Mouse (Mus musculus) left cerebral cortex, adult 2 months (tissue): ENCODE data around the gene Slc25a28. TPM values are rescaled to one million over a fixed set of nuclear protein-coding genes. Genes with fewer than 3 reads are reported as not detected.
A peak's percentile ranks its signal among the peaks of the same experiment; 100 is the strongest.

Experiments used
- DNase-seq, 2 experiments: peaks; one replicate each; pipeline ENCODE4 v3.0.0; 2021 to 2022; ENCODE audit warnings: low spot score in 2 of 2, mixed read lengths in 1 of 2; ENCODE audit errors: extremely low spot score in 1 of 2
- H3K27ac ChIP-seq: fragments of 200-600 bp; 2 replicates; pipeline ENCODE4 v1.8.1; 2022
- H3K4me3 ChIP-seq: fragments of 200-600 bp; 2 replicates; pipeline ENCODE4 v1.8.1; 2022
- CTCF ChIP-seq: fragments of 200-600 bp; IDR thresholded peaks from 2 replicates; pipeline ENCODE4 v1.8.1; 2022; ENCODE audit warnings: antibody characterized with exemption, mild to moderate bottlenecking, moderate library complexity
- intact Hi-C: fragments of 180-260 bp; cut with DNase I; formaldehyde crosslinking; loops from one replicate; pipeline ENCODE4 v1.15.1; 2025
- microRNA-seq, 2 experiments: library from miRNA; unstranded; fragments of <30 nt; microRNA quantifications; one replicate each; pipeline ENCODE4 v1.2.0; 2021
- total RNA-seq, 2 experiments: library from RNA; stranded (reverse); gene quantifications; 2 replicates each; pipeline ENCODE4 v1.2.3; 2021

Slc25a28 gene
- total RNA-seq, 2 experiments from 2014 or later: 43.3 to 46.3 TPM

- intact Hi-C loops: loop anchor here (1.0 kb wide), 1 partner anchor 94 kb away; no protein-coding TSS in a partner anchor
- peak; percentile 72 for TF ChIP-seq CTCF
- peak in 1 of 2 experiments; percentile 39 for DNase-seq
- Histone ChIP-seq H3K4me3 (no peak overlapping the region), H3K27ac (no peak overlapping the region)
These were observed 50.8 kb downstream of the Slc25a28 start for GRCm38 (mm10) chr19:43623913-43624312.

DNA sequence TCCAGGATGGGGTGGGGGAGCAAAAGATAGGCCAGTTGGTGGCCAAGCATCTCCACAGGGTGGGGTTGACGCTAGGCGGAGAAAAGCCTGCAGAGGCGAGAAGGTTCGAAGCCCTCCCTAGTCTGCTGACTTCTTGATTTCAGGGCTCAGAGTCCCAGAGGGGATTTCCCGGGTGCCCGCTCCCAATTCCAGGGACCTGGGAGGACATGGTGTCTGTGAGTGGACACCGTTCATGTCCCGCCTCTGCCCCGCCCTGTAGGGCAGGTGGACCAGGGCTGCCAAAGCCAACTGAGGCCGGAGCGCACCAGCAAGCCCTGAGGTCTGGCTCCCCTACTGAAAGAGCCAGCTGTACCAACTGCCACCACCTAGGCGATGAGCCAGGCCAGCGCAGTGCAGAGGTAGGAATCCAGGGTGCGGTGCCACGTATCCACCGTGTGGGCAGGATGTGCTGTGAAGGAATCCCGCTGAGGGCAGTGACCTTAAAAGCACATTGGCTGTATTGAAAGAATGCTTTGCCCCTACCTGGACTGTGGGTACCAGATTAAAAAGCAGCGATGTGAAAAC is 54.7 kb downstream of the Slc25a28 start:
- DNase-seq: no peak
- no peak for TF ChIP-seq CTCF
- intact Hi-C loops: loop anchor here (5.0 kb wide), 1 partner anchor 48 kb away; no protein-coding TSS in a partner anchor
- H3K27ac ChIP-seq: no peak overlapping the region
- H3K4me3 ChIP-seq: no peak overlapping the region

DNA sequence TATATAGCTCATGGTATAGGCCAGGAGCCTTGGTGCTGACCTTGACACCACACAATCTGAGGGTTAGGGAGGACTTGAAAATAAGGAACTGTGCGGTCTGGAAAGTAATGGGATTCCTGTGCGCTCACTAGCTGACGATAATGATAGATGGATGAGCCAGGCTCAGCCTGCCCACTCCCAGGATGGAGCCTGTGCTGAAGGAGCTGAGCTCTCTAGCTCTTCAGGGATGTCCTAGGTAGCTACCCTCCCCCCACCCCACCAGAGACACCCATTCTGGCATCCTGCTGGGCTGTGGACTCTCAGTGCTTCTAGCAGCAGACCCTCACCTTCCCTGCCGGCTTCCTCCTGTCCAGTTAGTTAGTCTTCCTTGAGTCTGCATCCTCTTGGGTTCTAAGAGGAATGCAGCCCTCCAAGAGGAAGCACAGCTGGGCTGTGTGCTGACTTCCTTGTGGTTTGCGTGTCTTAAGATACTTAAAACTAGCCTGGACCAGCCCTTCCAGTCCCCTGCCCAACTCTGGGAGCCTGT is 56.1 kb downstream of the Slc25a28 start:
- TF ChIP-seq CTCF: no peak
- intact Hi-C loops: loop anchor here (5.0 kb wide), 1 partner anchor 46 kb away; no protein-coding TSS in a partner anchor

GRCm38 (mm10) chr19:43617761-43618349 is 56.8 kb downstream of the Slc25a28 start:
- Histone ChIP-seq H3K27ac (no peak overlapping the region), H3K4me3 (no peak overlapping the region)
- intact Hi-C loops: loop anchor here (5.0 kb wide), 1 partner anchor 46 kb away; no protein-coding TSS in a partner anchor
- TF ChIP-seq CTCF: no peak
- no peak for DNase-seq

More for the DNA sequence above, 56.1 kb downstream of the Slc25a28 start:
- H3K4me3 ChIP-seq: no peak overlapping the region
- no peak overlapping the region for H3K27ac ChIP-seq
- DNase-seq: no peak

- H3K4me3 ChIP-seq: no peak overlapping the region
- H3K27ac ChIP-seq: no peak overlapping the region
- intact Hi-C loops: loop anchor here (5.0 kb wide), 1 partner anchor 45 kb away; no protein-coding TSS in a partner anchor
- TF ChIP-seq CTCF: no peak
- no peak for DNase-seq
These were observed 57.8 kb downstream of the Slc25a28 start for GRCm38 (mm10) chr19:43616889-43617288.

DNA sequence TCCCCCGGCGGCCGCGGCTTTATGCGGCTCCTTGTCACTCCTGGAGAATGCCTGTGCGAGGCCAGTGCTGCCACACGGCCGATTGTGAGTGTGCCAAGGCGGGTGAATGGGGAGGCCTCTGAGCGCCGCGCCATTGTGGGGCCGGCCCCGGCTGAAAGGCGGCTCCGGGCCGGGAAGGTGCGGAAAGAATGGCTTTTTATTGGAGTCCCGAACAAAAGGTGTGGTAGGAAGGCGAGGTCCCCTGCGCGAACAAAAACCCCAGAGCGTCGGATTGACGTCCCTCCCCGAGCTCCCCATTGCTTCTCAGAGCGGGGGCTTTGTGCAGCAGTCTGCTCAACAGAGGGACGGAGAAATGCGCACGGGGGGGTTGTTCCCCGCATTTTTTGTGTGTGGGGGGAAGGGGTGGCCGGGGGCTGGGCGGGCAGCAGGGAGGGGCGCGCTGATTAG is 58.2 kb downstream of the Slc25a28 start:
- H3K27ac ChIP-seq: no peak overlapping the region
- TF ChIP-seq CTCF: no peak
- intact Hi-C loops: loop anchor here (5.0 kb wide), 1 partner anchor 44 kb away; no protein-coding TSS in a partner anchor
- DNase-seq: no peak
- no peak overlapping the region for H3K4me3 ChIP-seq

DNA sequence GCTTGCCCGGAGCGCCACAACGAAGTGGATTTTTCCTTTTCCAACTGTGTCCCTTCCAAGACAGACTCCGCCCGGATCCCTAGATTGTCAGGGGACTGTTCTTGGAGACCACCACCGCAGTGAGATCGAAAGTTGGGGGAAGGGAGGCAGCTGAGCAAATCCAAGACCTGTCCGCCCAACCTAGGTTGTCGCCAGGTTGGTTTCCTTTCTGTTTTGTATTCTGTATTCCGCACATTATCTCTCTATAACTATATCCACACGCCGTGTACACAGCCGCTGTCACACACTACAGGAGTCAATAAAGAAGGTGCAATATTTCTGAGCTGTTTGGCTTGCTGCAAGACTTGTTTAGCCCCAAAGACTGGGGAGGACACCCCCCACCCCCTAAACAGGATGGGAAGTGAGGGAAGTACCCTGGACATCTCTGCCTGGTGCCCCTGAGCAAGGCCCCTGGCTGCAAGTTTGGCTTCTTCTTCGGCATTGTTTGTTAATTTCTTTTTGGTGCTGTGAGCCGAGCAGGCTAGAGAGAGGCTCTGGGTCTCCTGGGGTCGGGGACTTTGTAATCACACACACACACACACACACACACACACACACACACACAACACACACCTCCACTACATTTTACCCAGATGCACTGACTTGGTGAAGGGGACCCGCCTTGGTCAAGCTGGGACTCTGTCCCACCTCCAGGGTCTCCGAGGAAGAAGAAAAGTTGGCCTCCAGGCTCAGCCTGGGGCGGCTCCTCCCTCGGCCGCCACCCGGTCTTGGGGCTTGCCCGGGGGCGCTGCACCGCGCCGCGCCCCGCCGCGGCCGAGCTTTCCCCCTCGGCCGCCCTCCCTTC is 58.9 kb downstream of the Slc25a28 start:
- Histone ChIP-seq H3K27ac (no peak overlapping the region), H3K4me3 (no peak overlapping the region)
- no peak for TF ChIP-seq CTCF
- no peak for DNase-seq
- intact Hi-C loops: loop anchor here (5.0 kb wide), 1 partner anchor 43 kb away; no protein-coding TSS in a partner anchor

DNA sequence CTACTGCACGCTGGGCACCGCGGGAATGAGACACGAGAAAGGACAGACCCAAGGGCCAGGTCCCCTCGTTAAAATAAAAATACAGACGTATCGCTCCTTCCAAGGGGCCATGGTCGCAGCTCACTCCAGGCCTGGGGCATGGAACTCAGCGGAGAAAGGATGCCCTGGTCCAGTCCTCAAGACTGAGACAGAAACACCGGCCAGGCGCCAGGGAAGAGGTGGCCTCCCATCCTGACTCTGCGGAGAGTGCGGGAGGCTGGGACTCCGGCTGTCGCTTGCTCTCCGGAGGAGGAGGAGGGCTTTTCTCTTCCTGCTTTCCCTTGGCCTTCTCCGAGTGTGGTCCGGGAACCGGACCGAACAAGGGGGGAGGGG is 59.6 kb downstream of the Slc25a28 start:
- H3K27ac ChIP-seq: no peak overlapping the region
- TF ChIP-seq CTCF: no peak
- no peak overlapping the region for H3K4me3 ChIP-seq
- no peak for DNase-seq
- intact Hi-C loops: loop anchor here (5.0 kb wide), 1 partner anchor 43 kb away; no protein-coding TSS in a partner anchor

- no peak; the same call in 1 of the 2 replicates for TF ChIP-seq CTCF
- H3K27ac ChIP-seq: no peak overlapping the region
- intact Hi-C loops: loop anchor here (5.0 kb wide), 2 partner anchors 42 to 1143 kb away; partner anchors contain the start of gene Pax2
- DNase-seq: no peak
- H3K4me3 ChIP-seq: no peak overlapping the region
These were observed 60.2 kb downstream of the Slc25a28 start for GRCm38 (mm10) chr19:43614341-43615073.

Small RNA genes within 50 kb of the gene (microRNA-seq; reads per million reads assigned to microRNA genes)
- gene Gm22646: 0 reads per million in 2 experiments

Other genes with a start within 250 kb of the Slc25a28 start
- gene Cnnm1, start 234.4 kb downstream of the Slc25a28 start, total RNA-seq: 100 to 1,000 TPM; 114 to 116 TPM
- 100 to 1,000 TPM; 361 to 390 TPM for gene Got1, start 150.3 kb downstream of the Slc25a28 start, total RNA-seq
- gene Nkx2-3, start 62.6 kb downstream of the Slc25a28 start, total RNA-seq: not detected
- 10 to 100 TPM; 21.7 to 22.4 TPM for gene Entpd7, start 14.8 kb upstream of the Slc25a28 start, total RNA-seq
- gene Cutc, start 78.1 kb upstream of the Slc25a28 start, total RNA-seq: 1 to 10 TPM; 6.1 to 6.9 TPM
- gene Cox15, start 78.1 kb upstream of the Slc25a28 start, total RNA-seq: 10 to 100 TPM; 13.9 to 15.5 TPM
- under 1 TPM; 0.23 to 0.25 TPM for gene Abcc2, start 107.3 kb upstream of the Slc25a28 start, total RNA-seq